Mouse (Mus musculus): ENCODE data around the gene Gm37240. TPM values are rescaled to one million over a fixed set of nuclear protein-coding genes. Genes with fewer than 3 reads are reported as not detected.
A peak's percentile ranks its signal among the peaks of the same experiment; 100 is the strongest.

The Gm37240 gene
- polyA plus RNA-seq, 1 experiment from 2014 or later = 11.4 TPM

GRCm38 (mm10) chr3:85246131-85246530 is 641.2 kb downstream of the Gm37240 start:
- peak; percentile 33; the same call in 1 of the 2 replicates for ATAC-seq (ENCODE audit: insufficient read depth, low FRiP score)
- H3K4me3 ChIP-seq (replicated peaks; ENCODE audit: low read length) = no peak overlapping the region
- 44% methylated on average over 3 of the region's 3 CpGs for WGBS

GRCm38 (mm10) chr3:85236546-85236945 is 650.8 kb downstream of the Gm37240 start:
- Histone ChIP-seq H3K9me3 (replicated peaks; ENCODE audit: control insufficient read depth, low read length) (no peaks in the 10 kb centered on the region), H3K27me3 (ENCODE audit: control insufficient read depth, insufficient read depth, low read length) (no peaks in the 10 kb centered on the region), H3K4me2 (ENCODE audit: low read depth, low read length) (no peak overlapping the region), H3K9ac (ENCODE audit: low read length) (no peak overlapping the region), H3K4me1 (ENCODE audit: control insufficient read depth, insufficient read depth, low read length) (no peaks in the 10 kb centered on the region), H3K36me3 (ENCODE audit: control insufficient read depth, insufficient read depth, low read length) (no peaks in the 10 kb centered on the region), H3K4me3 (replicated peaks; ENCODE audit: low read length) (no peak overlapping the region), H3K27ac (ENCODE audit: low read length) (no peak overlapping the region)
- no peak for ATAC-seq (ENCODE audit: insufficient read depth, low FRiP score)
- 60% methylated on average over 3 of the region's 3 CpGs for WGBS

More at GRCm38 (mm10) chr3:85246131-85246530, 641.2 kb downstream of the Gm37240 start:
- no peak overlapping the region for H3K4me2 ChIP-seq (ENCODE audit: low read depth, low read length)
- no peak overlapping the region for H3K27ac ChIP-seq (ENCODE audit: low read length)
- no peaks in the 10 kb centered on the region for H3K36me3 ChIP-seq (ENCODE audit: control insufficient read depth, insufficient read depth, low read length)
- H3K4me1 ChIP-seq (ENCODE audit: control insufficient read depth, insufficient read depth, low read length) = no peaks in the 10 kb centered on the region
- no peak overlapping the region for H3K9ac ChIP-seq (ENCODE audit: low read length)
- H3K27me3 ChIP-seq (ENCODE audit: control insufficient read depth, insufficient read depth, low read length) = no peaks in the 10 kb centered on the region
- H3K9me3 ChIP-seq (replicated peaks; ENCODE audit: control insufficient read depth, low read length) = no peaks in the 10 kb centered on the region

DNA sequence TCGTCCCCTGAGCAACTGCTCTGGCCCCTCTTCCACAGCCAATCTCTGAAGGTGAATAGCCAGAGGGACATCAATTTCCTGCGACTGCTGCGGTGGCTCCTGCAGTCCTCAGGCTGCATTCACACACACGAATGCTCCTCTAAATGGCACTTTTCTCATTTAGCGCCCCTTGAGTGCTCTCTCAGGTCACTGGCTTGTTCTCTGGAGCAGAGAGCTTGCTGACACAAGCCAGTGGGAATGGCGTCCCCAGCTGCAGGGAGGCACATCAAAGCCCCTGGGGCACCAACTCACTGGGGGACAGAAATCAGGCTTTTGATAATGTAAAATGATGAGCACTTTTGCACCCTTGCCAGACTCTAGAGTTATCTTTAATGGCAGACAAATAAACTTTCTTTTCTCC is 654.5 kb downstream of the Gm37240 start:
- ATAC-seq (ENCODE audit: insufficient read depth, low FRiP score) = no peak
- Histone ChIP-seq H3K36me3 (ENCODE audit: control insufficient read depth, insufficient read depth, low read length) (no peaks in the 10 kb centered on the region), H3K27me3 (ENCODE audit: control insufficient read depth, insufficient read depth, low read length) (no peaks in the 10 kb centered on the region), H3K4me2 (ENCODE audit: low read depth, low read length) (no peak overlapping the region), H3K9ac (ENCODE audit: low read length) (no peak overlapping the region), H3K9me3 (replicated peaks; ENCODE audit: control insufficient read depth, low read length) (no peaks in the 10 kb centered on the region), H3K4me1 (ENCODE audit: control insufficient read depth, insufficient read depth, low read length) (no peaks in the 10 kb centered on the region), H3K27ac (ENCODE audit: low read length) (no peak overlapping the region), H3K4me3 (replicated peaks; ENCODE audit: low read length) (no peak overlapping the region)
- WGBS = 52% methylated on average over 6 of the region's 6 CpGs

- Histone ChIP-seq H3K27me3 (ENCODE audit: control insufficient read depth, insufficient read depth, low read length) (no peaks in the 10 kb centered on the region), H3K9ac (ENCODE audit: low read length) (no peak overlapping the region), H3K9me3 (replicated peaks; ENCODE audit: control insufficient read depth, low read length) (no peaks in the 10 kb centered on the region), H3K27ac (ENCODE audit: low read length) (no peak overlapping the region), H3K4me2 (ENCODE audit: low read depth, low read length) (no peak overlapping the region), H3K36me3 (ENCODE audit: control insufficient read depth, insufficient read depth, low read length) (no peaks in the 10 kb centered on the region), H3K4me3 (replicated peaks; ENCODE audit: low read length) (no peak overlapping the region), H3K4me1 (ENCODE audit: control insufficient read depth, insufficient read depth, low read length) (no peaks in the 10 kb centered on the region)
- no peak for ATAC-seq (ENCODE audit: insufficient read depth, low FRiP score)
- WGBS = 66% methylated on average over 5 of the region's 5 CpGs
These were observed 665.3 kb downstream of the Gm37240 start for GRCm38 (mm10) chr3:85222046-85222445.

DNA sequence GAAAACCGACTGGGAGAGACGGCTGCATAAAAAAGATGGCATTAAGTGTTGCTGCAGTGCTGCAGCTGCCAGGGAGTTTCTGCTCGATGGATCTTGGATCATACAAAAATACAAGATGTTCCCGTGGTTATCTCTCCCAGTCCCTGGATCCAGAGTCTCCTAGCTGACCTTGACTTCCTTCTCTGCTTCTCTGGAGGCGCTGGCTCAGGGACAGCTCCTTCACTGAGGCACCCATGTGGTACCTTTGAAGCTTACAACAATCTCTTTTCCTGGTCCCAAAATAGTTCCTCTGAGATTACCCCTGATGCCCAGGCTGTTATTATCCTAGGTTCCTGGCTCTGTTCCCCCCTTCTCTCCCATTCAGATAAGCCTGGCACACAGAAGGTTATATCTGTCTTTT is 672.4 kb downstream of the Gm37240 start:
- no peaks in the 10 kb centered on the region for H3K27me3 ChIP-seq (ENCODE audit: control insufficient read depth, insufficient read depth, low read length)
- H3K4me2 ChIP-seq (ENCODE audit: low read depth, low read length) = no peak overlapping the region
- no peaks in the 10 kb centered on the region for H3K9me3 ChIP-seq (replicated peaks; ENCODE audit: control insufficient read depth, low read length)
- 75% methylated on average over 5 of the region's 5 CpGs for WGBS
- no peaks in the 10 kb centered on the region for H3K36me3 ChIP-seq (ENCODE audit: control insufficient read depth, insufficient read depth, low read length)
- H3K4me1 ChIP-seq (ENCODE audit: control insufficient read depth, insufficient read depth, low read length) = no peaks in the 10 kb centered on the region
- H3K4me3 ChIP-seq (replicated peaks; ENCODE audit: low read length) = no peak overlapping the region
- ATAC-seq (ENCODE audit: insufficient read depth, low FRiP score) = no peak
- H3K9ac ChIP-seq (ENCODE audit: low read length) = no peak overlapping the region
- H3K27ac ChIP-seq (ENCODE audit: low read length) = no peak overlapping the region

- WGBS = 45% methylated on average over 9 of the region's 9 CpGs
- Histone ChIP-seq H3K36me3 (ENCODE audit: control insufficient read depth, insufficient read depth, low read length) (no peaks in the 10 kb centered on the region), H3K4me3 (replicated peaks; ENCODE audit: low read length) (no peak overlapping the region), H3K27ac (ENCODE audit: low read length) (no peak overlapping the region), H3K27me3 (ENCODE audit: control insufficient read depth, insufficient read depth, low read length) (no peaks in the 10 kb centered on the region), H3K4me2 (ENCODE audit: low read depth, low read length) (no peak overlapping the region), H3K9me3 (replicated peaks; ENCODE audit: control insufficient read depth, low read length) (no peaks in the 10 kb centered on the region), H3K4me1 (ENCODE audit: control insufficient read depth, insufficient read depth, low read length) (no peaks in the 10 kb centered on the region), H3K9ac (ENCODE audit: low read length) (no peak overlapping the region)
- no peak for ATAC-seq (ENCODE audit: insufficient read depth, low FRiP score)
These were observed 674.5 kb downstream of the Gm37240 start for GRCm38 (mm10) chr3:85212751-85213350.

DNA sequence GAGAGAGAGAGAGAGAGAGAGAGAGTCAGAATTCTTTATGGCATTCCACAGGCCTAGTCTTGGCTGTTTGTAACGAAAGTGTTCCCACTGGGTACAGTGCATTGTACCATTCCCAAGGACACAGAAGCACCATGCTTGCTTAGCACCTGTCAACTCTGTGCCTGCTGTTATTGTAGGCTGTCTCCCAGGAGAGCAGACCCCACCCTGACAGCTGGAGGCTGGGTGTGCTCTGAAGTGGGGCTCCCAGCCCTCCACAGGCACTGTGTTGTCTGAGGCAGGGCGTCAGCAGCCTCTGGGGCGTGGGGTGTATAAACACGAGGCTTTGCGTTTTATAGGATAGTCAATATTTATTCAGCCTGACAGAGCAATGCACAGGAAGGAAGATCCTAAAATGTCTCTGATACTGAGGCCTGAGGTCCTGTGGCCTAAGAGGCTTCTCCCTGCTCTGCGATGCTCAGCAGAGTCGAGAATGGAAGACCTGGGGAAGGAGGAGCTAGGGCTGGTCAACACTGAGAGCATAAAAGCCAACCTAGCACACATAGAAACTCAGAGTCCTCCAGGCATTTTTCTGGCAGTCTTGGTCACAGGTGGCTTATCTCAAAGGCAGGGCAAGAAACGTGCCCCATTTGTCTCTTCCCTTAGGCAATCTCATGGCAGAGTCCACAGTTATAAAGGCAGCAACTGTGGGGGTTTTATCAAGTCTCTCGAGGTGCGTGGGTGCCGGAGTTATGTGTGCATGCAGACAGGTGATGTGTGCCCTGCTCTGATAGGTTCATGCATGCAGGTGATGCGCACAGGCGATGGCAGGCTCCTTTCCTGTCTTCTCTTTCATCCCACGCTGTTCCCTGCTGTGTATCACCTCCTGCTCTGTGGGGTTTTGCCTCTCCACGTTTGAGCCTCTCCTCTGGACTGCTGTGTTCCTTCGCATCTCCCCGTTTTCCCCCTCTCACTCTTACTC is 677.2 kb downstream of the Gm37240 start:
- Histone ChIP-seq H3K27me3 (ENCODE audit: control insufficient read depth, insufficient read depth, low read length) (no peaks in the 10 kb centered on the region), H3K4me1 (ENCODE audit: control insufficient read depth, insufficient read depth, low read length) (no peaks in the 10 kb centered on the region), H3K36me3 (ENCODE audit: control insufficient read depth, insufficient read depth, low read length) (no peaks in the 10 kb centered on the region), H3K27ac (ENCODE audit: low read length) (no peak overlapping the region), H3K9ac (ENCODE audit: low read length) (no peak overlapping the region), H3K9me3 (replicated peaks; ENCODE audit: control insufficient read depth, low read length) (no peaks in the 10 kb centered on the region), H3K4me3 (replicated peaks; ENCODE audit: low read length) (no peak overlapping the region), H3K4me2 (ENCODE audit: low read depth, low read length) (no peak overlapping the region)
- WGBS = 51% methylated on average over 17 of the region's 17 CpGs
- ATAC-seq (ENCODE audit: insufficient read depth, low FRiP score) = 0 out of 2 replicates have a peak, but pooled peaks have one; percentile 56

DNA sequence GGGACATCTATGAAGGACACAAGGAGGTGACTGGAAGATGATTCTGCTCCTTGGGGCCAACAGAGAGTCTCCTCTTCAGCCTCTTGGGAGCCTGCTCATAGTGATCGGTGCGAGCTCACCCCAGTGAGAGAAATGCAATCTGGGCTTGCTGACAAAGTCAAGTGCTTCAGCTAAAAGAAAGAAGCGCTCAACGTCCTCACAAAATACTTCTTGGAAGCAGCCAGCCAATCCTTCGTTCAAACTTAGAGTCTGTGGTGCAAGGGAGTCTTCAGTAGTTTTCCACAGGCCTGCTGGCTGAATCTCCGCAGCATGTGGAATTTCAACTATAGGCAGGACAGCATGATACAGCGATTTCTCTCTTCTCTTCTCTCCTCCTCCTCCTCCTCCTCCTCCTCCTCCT is 680.8 kb downstream of the Gm37240 start:
- no peak overlapping the region for H3K27ac ChIP-seq (ENCODE audit: low read length)
- no peak overlapping the region for H3K4me2 ChIP-seq (ENCODE audit: low read depth, low read length)
- WGBS = 80% methylated on average over 7 of the region's 7 CpGs
- no peak overlapping the region for H3K9ac ChIP-seq (ENCODE audit: low read length)
- no peaks in the 10 kb centered on the region for H3K9me3 ChIP-seq (replicated peaks; ENCODE audit: control insufficient read depth, low read length)
- no peak overlapping the region for H3K4me3 ChIP-seq (replicated peaks; ENCODE audit: low read length)
- H3K4me1 ChIP-seq (ENCODE audit: control insufficient read depth, insufficient read depth, low read length) = no peaks in the 10 kb centered on the region
- H3K36me3 ChIP-seq (ENCODE audit: control insufficient read depth, insufficient read depth, low read length) = no peaks in the 10 kb centered on the region
- ATAC-seq (ENCODE audit: insufficient read depth, low FRiP score) = no peak
- no peaks in the 10 kb centered on the region for H3K27me3 ChIP-seq (ENCODE audit: control insufficient read depth, insufficient read depth, low read length)

- Histone ChIP-seq H3K27ac (ENCODE audit: low read length) (no peak overlapping the region), H3K4me2 (ENCODE audit: low read depth, low read length) (no peak overlapping the region), H3K9me3 (replicated peaks; ENCODE audit: control insufficient read depth, low read length) (no peaks in the 10 kb centered on the region), H3K27me3 (ENCODE audit: control insufficient read depth, insufficient read depth, low read length) (no peaks in the 10 kb centered on the region), H3K4me1 (ENCODE audit: control insufficient read depth, insufficient read depth, low read length) (no peaks in the 10 kb centered on the region), H3K4me3 (replicated peaks; ENCODE audit: low read length) (no peak overlapping the region), H3K9ac (ENCODE audit: low read length) (no peak overlapping the region), H3K36me3 (ENCODE audit: control insufficient read depth, insufficient read depth, low read length) (no peaks in the 10 kb centered on the region)
- 80% methylated on average over 4 of the region's 4 CpGs for WGBS
- no peak for ATAC-seq (ENCODE audit: insufficient read depth, low FRiP score)
These were observed 681.4 kb downstream of the Gm37240 start for GRCm38 (mm10) chr3:85205911-85206310.
